Mouse (Mus musculus): ENCODE results near the gene Serinc3. TPM values are rescaled to one million over a fixed set of nuclear protein-coding genes. Genes with fewer than 3 reads are reported as not detected.

Serinc3 gene
- polyA plus RNA-seq, 1 experiment from 2014 or later = 39.3 TPM

DNA sequence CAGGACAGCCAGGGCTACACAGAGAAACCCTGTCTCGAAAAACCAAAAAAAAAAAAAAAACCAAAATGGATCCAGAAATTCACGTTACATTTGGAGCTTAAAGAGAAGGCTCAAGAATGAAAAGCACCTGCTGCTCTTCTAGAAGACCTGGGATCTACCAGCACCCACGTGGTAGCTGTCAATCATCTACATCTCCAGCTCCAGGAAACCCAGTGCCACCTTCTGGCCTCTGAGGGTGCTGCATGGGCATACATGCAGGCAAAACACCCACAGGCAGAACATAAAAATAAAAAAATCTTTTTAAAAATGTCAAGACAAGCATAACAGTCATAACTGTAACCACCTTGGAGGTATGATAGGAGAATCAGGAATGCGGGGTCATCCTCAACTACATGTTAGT, 47.3 kb downstream of the Serinc3 start:
- DNase-seq = peak; percentile 61
- Histone ChIP-seq H3K36me3 (ENCODE audit: control insufficient read depth, insufficient read depth, low read length) (no peaks in the 10 kb centered on the region), H3K27me3 (ENCODE audit: control insufficient read depth, insufficient read depth, low read length) (no peaks in the 10 kb centered on the region), H3K9ac (replicated peaks; ENCODE audit: low read length) (no peak overlapping the region), H3K4me3 (replicated peaks; ENCODE audit: low read depth, low read length) (no peak overlapping the region), H3K9me3 (ENCODE audit: control insufficient read depth, low read length) (no peaks in the 10 kb centered on the region), H3K4me2 (ENCODE audit: low read length) (no peak overlapping the region), H3K4me1 (ENCODE audit: control insufficient read depth, insufficient read depth, low read length) (no peaks in the 10 kb centered on the region), H3K27ac (replicated peaks; ENCODE audit: low read depth, low read length) (no peak overlapping the region)
- ATAC-seq (ENCODE audit: low FRiP score, low TSS enrichment) = no peak
- WGBS = 59% methylated on average over 4 of the region's 4 CpGs

DNA sequence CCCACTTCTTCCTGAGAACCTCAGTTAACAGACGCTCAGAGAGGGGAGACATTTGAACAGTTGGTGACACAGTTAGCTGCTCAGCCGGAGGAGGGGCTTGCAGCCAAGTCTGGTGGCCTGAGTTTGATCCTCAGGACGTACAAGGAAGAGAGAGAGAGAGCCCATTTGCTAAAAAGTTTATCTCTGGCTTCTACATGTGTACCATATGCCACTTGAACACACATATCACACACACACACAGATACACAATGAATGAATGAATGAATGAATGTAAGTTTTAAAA, 48.1 kb downstream of the Serinc3 start:
- H3K27ac ChIP-seq (replicated peaks; ENCODE audit: low read depth, low read length) = no peak overlapping the region
- H3K4me1 ChIP-seq (ENCODE audit: control insufficient read depth, insufficient read depth, low read length) = no peaks in the 10 kb centered on the region

DNA sequence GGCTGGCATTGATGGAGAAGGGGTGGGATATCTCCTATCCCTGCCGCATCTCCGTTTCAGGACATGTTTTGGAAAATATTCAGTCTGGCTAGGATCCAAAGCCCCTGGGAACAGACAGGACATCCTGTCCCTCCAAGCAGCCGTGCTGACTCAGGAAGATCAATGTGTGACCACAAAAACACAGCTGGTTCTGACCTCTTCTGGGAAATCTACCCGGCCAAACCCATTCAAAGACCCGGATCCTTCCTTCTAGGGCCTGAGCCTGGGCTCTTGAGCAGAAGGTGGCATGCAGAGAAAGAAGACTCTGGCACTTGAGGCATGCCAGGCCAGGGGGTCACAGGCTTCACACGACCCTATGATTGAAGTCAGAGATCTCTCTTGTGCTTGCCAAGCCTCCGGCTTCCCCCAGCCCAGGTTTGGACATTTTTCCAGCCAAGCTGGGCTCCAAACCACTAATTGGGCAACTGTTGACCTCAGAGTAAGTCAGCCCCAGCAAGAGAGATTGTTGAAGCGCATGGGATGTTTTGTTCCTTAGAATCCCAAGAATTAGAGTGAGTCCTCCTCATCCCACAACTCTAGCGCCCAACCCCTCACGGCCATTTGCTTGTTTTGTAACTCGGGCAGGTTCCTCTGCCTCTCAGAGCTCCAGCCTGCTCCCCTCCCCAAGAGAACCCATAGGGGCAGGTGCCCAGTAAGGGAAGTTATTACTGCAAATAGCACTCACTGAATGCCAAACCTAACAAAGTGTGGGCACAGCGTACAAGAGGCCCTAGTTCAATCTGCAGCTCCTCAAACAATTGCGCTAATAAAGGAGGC, 48.7 kb downstream of the Serinc3 start:
- Histone ChIP-seq H3K27me3 (ENCODE audit: control insufficient read depth, insufficient read depth, low read length) (no peaks in the 10 kb centered on the region), H3K9me3 (ENCODE audit: control insufficient read depth, low read length) (no peaks in the 10 kb centered on the region), H3K36me3 (ENCODE audit: control insufficient read depth, insufficient read depth, low read length) (no peaks in the 10 kb centered on the region), H3K9ac (replicated peaks; ENCODE audit: low read length) (no peak overlapping the region), H3K4me1 (ENCODE audit: control insufficient read depth, insufficient read depth, low read length) (no peaks in the 10 kb centered on the region), H3K4me3 (replicated peaks; ENCODE audit: low read depth, low read length) (no peak overlapping the region), H3K4me2 (ENCODE audit: low read length) (no peak overlapping the region), H3K27ac (replicated peaks; ENCODE audit: low read depth, low read length) (no peak overlapping the region; the same call in 1 of the 2 replicates)
- ATAC-seq (ENCODE audit: low FRiP score, low TSS enrichment) (no peak), DNase-seq (no peak)
- 84% methylated on average over 13 of the region's 13 CpGs for WGBS

More for the DNA sequence above, 48.1 kb downstream of the Serinc3 start:
- no peak overlapping the region for H3K9ac ChIP-seq (replicated peaks; ENCODE audit: low read length)
- WGBS = 76% methylated on average over 3 of the region's 3 CpGs
- H3K4me2 ChIP-seq (ENCODE audit: low read length) = no peak overlapping the region
- ATAC-seq (ENCODE audit: low FRiP score, low TSS enrichment) (no peak), DNase-seq (no peak)
- H3K9me3 ChIP-seq (ENCODE audit: control insufficient read depth, low read length) = no peaks in the 10 kb centered on the region
- H3K36me3 ChIP-seq (ENCODE audit: control insufficient read depth, insufficient read depth, low read length) = no peaks in the 10 kb centered on the region
- H3K4me3 ChIP-seq (replicated peaks; ENCODE audit: low read depth, low read length) = no peak overlapping the region
- H3K27me3 ChIP-seq (ENCODE audit: control insufficient read depth, insufficient read depth, low read length) = no peaks in the 10 kb centered on the region

DNA sequence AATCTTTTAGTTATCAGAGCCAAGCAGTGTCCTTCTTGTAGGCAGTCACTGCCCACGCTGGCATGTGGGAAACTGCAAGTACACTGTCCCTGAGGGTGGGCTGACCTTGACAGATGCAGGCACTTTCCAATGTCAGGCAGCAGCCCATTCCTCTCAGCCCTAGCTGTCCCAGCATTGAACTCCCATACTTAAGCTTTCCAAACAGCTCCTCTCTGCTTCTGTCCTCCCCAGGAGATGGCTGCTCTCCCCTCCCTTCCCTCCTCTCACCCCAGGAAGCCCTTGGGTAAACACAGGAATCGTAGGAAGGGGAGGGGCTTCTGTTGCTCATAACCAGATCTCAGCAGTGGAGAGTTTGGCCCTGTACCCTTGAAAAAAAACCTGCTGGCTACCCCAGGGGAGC, 49.8 kb downstream of the Serinc3 start:
- Histone ChIP-seq H3K9ac (replicated peaks; ENCODE audit: low read length) (no peak overlapping the region), H3K27me3 (ENCODE audit: control insufficient read depth, insufficient read depth, low read length) (no peaks in the 10 kb centered on the region), H3K4me3 (replicated peaks; ENCODE audit: low read depth, low read length) (no peak overlapping the region), H3K4me1 (ENCODE audit: control insufficient read depth, insufficient read depth, low read length) (no peaks in the 10 kb centered on the region), H3K9me3 (ENCODE audit: control insufficient read depth, low read length) (no peaks in the 10 kb centered on the region), H3K4me2 (ENCODE audit: low read length) (no peak overlapping the region), H3K36me3 (ENCODE audit: control insufficient read depth, insufficient read depth, low read length) (no peaks in the 10 kb centered on the region), H3K27ac (replicated peaks; ENCODE audit: low read depth, low read length) (no peak overlapping the region)
- DNase-seq (no peak), ATAC-seq (ENCODE audit: low FRiP score, low TSS enrichment) (no peak)
- 34% methylated on average over 2 of the region's 2 CpGs for WGBS

DNA sequence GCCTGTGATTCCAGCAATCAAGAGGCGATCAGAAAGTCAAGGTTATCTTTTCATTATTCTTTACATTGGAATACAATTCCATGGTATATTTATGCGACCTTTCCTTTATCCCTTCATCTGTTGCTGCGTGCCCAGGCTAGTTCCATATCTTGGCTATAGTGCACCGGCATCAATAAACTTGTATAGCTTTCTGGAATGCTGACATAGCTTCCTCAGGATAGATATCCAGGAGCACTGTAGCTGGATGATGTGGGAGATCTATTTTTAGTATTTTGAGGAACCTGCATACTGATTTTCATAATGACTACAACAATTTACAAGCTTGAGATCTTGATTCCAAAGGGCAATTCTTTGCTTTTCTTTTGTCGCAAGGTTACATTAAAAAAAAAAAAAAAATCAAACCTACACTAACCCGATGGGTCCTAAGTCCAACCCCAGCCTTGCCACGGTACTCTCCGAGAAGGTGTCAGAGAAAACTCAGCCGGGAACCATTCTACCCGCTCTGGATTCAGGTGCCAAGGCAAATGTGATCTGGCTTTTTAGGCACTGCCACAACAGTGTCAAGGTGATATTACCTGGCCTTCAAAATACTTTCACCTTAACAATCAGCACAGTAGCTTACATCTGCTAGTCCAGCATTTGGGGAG, 51.2 kb downstream of the Serinc3 start:
- no peak overlapping the region for H3K27ac ChIP-seq (replicated peaks; ENCODE audit: low read depth, low read length)
- no peak overlapping the region for H3K4me3 ChIP-seq (replicated peaks; ENCODE audit: low read depth, low read length)
- H3K9me3 ChIP-seq (ENCODE audit: control insufficient read depth, low read length) = no peaks in the 10 kb centered on the region
- H3K9ac ChIP-seq (replicated peaks; ENCODE audit: low read length) = no peak overlapping the region
- H3K27me3 ChIP-seq (ENCODE audit: control insufficient read depth, insufficient read depth, low read length) = no peaks in the 10 kb centered on the region
- WGBS = 88% methylated on average over 10 of the region's 10 CpGs
- no peaks in the 10 kb centered on the region for H3K4me1 ChIP-seq (ENCODE audit: control insufficient read depth, insufficient read depth, low read length)
- H3K4me2 ChIP-seq (ENCODE audit: low read length) = no peak overlapping the region
- no peak for DNase-seq
- H3K36me3 ChIP-seq (ENCODE audit: control insufficient read depth, insufficient read depth, low read length) = no peaks in the 10 kb centered on the region
- no peak for ATAC-seq (ENCODE audit: low FRiP score, low TSS enrichment)

DNA sequence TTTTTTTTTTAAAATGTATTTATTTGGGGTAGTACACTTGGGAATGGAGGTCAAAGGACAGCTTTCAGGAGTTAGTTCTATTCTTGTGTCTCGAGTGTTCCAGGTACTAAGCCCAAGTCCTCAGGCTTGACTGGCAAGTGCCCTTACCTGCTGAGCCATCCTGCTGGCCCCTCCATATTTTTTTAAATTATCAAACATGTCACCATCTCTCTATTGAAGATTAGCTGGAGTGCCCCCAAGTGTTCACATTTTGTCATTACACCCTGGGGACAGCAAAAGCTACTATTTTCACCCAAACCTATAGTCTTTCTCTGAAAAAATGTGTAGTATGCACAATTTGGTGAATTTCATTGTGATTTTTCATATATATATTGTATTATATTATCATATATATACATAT, 52.8 kb downstream of the Serinc3 start:
- ATAC-seq (ENCODE audit: low FRiP score, low TSS enrichment) (no peak), DNase-seq (peak; percentile 47)
- H3K4me3 ChIP-seq (replicated peaks; ENCODE audit: low read depth, low read length) = no peak overlapping the region
- no peaks in the 10 kb centered on the region for H3K9me3 ChIP-seq (ENCODE audit: control insufficient read depth, low read length)
- H3K27ac ChIP-seq (replicated peaks; ENCODE audit: low read depth, low read length) = no peak overlapping the region
- no peak overlapping the region for H3K9ac ChIP-seq (replicated peaks; ENCODE audit: low read length)
- no peaks in the 10 kb centered on the region for H3K4me1 ChIP-seq (ENCODE audit: control insufficient read depth, insufficient read depth, low read length)
- WGBS = 81% methylated on average over 1 of the region's 1 CpGs
- no peak overlapping the region for H3K4me2 ChIP-seq (ENCODE audit: low read length)
- H3K27me3 ChIP-seq (ENCODE audit: control insufficient read depth, insufficient read depth, low read length) = no peaks in the 10 kb centered on the region
- no peaks in the 10 kb centered on the region for H3K36me3 ChIP-seq (ENCODE audit: control insufficient read depth, insufficient read depth, low read length)

DNA sequence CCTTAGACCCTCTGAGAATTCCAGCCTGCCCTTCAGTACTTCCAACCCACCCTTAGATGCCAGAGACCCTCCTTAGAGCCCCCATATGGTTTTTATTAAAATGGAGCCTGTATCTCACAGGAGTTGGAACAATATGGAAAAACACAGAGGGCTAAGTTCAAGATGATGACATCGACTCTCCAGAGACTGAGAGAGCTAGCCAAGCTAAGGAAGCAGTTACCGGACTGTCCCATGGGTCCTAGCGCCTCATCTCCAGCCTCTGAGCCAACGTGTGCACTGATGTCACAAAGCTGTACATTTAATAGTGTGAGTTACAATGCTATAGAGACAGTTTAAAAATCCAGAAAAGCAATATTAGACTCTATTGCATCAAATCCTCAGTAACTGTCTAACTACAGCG, 53.9 kb downstream of the Serinc3 start:
- no peaks in the 10 kb centered on the region for H3K4me1 ChIP-seq (ENCODE audit: control insufficient read depth, insufficient read depth, low read length)
- DNase-seq = no peak
- no peak overlapping the region for H3K9ac ChIP-seq (replicated peaks; ENCODE audit: low read length)

DNA sequence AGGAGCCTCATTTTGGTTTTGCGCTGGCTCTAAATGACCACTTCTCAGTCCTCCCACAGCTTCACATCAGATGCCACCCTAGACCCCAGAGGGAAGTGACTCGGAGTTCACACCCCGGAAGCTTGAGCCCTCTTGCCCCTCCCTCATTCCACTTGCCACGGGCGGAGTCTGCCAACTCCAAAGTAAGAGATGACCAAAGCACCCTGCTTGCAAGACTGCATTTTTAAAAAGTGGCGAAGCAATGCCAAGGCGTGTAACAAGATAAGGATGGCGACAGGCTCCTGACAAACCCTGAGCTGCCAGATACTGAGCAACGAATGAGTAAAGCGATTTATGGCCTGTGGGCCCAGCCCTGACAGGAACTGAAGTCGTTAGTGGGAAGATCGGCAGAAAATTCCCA, 54.7 kb downstream of the Serinc3 start:
- H3K9me3 ChIP-seq (ENCODE audit: control insufficient read depth, low read length) = no peaks in the 10 kb centered on the region
- WGBS = 76% methylated on average over 12 of the region's 12 CpGs

More for the DNA sequence above, 53.9 kb downstream of the Serinc3 start:
- Histone ChIP-seq H3K36me3 (ENCODE audit: control insufficient read depth, insufficient read depth, low read length) (no peaks in the 10 kb centered on the region), H3K27ac (replicated peaks; ENCODE audit: low read depth, low read length) (no peak overlapping the region), H3K9me3 (ENCODE audit: control insufficient read depth, low read length) (no peaks in the 10 kb centered on the region), H3K4me2 (ENCODE audit: low read length) (no peak overlapping the region), H3K4me3 (replicated peaks; ENCODE audit: low read depth, low read length) (no peak overlapping the region), H3K27me3 (ENCODE audit: control insufficient read depth, insufficient read depth, low read length) (no peaks in the 10 kb centered on the region)
- WGBS = 88% methylated on average over 5 of the region's 5 CpGs
- ATAC-seq (ENCODE audit: low FRiP score, low TSS enrichment) = no peak

DNA sequence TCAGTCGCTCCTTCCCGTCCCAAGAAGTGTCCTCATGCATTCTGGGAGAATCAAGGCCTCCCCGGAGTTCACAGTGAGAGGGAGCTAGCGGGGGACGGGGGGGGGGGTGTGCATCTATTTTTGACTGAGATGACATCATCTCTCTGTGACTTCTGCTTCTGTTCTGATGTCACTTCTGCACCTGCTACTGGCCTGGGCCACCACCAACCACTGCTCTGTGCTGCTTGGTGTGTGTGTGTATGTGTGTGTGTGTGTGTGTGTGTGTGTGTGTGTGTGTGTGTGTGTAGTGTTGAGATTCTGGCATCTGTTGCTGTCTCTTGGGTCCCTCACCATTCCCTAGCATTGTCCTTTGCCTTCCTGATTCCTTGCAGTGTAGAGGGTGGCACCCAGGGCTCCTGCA, 57.4 kb downstream of the Serinc3 start:
- H3K27ac ChIP-seq (replicated peaks; ENCODE audit: low read depth, low read length) = no peak overlapping the region
- no peak overlapping the region for H3K9ac ChIP-seq (replicated peaks; ENCODE audit: low read length)
- H3K27me3 ChIP-seq (ENCODE audit: control insufficient read depth, insufficient read depth, low read length) = no peaks in the 10 kb centered on the region
- 67% methylated on average over 5 of the region's 5 CpGs for WGBS
- DNase-seq (no peak), ATAC-seq (ENCODE audit: low FRiP score, low TSS enrichment) (no peak)
- no peaks in the 10 kb centered on the region for H3K4me1 ChIP-seq (ENCODE audit: control insufficient read depth, insufficient read depth, low read length)
- H3K4me2 ChIP-seq (ENCODE audit: low read length) = no peak overlapping the region
- no peaks in the 10 kb centered on the region for H3K9me3 ChIP-seq (ENCODE audit: control insufficient read depth, low read length)
- H3K4me3 ChIP-seq (replicated peaks; ENCODE audit: low read depth, low read length) = no peak overlapping the region
- no peaks in the 10 kb centered on the region for H3K36me3 ChIP-seq (ENCODE audit: control insufficient read depth, insufficient read depth, low read length)

More for the DNA sequence above, 54.7 kb downstream of the Serinc3 start:
- Histone ChIP-seq H3K4me1 (ENCODE audit: control insufficient read depth, insufficient read depth, low read length) (no peaks in the 10 kb centered on the region), H3K27me3 (ENCODE audit: control insufficient read depth, insufficient read depth, low read length) (no peaks in the 10 kb centered on the region), H3K36me3 (ENCODE audit: control insufficient read depth, insufficient read depth, low read length) (no peaks in the 10 kb centered on the region), H3K4me2 (ENCODE audit: low read length) (no peak overlapping the region), H3K27ac (replicated peaks; ENCODE audit: low read depth, low read length) (no peak overlapping the region), H3K9ac (replicated peaks; ENCODE audit: low read length) (no peak overlapping the region), H3K4me3 (replicated peaks; ENCODE audit: low read depth, low read length) (no peak overlapping the region)
- ATAC-seq (ENCODE audit: low FRiP score, low TSS enrichment) = no peak
- no peak for DNase-seq

All from midbrain, embryonic 14.5 days (tissue).